ENCODE assay signal across 1 mouse cellular context in genomic region chr15:101418950-101419349, GRCm38 (mm10).
TF ChIP-seq lines count a peak whose summit lies in the region.

No protein-coding gene starts in this region.

TF ChIP-seq in CH12.LX, 34 proteins besides CTCF, POLR2A, EP300 and RAD21 (continued from another document):
- TF ChIP-seq TCF12 (IDR thresholded peaks at IDR 0.05; ENCODE audit: low read depth, low read length) (peak; percentile 73; the same call in 1 of the 2 replicates), MAFK (IDR thresholded peaks at IDR 0.05; ENCODE audit: insufficient replicate concordance, low read length) (no peak), SIN3A (IDR thresholded peaks at IDR 0.05; ENCODE audit: low read length) (peak; percentile 93), HCFC1 (IDR thresholded peaks at IDR 0.05; ENCODE audit: low read depth, low read length) (no peak), MEF2A (IDR thresholded peaks at IDR 0.05; ENCODE audit: borderline replicate concordance, low read depth, low read length) (peak; percentile 54; the same call in 1 of the 2 replicates), GABPA (IDR thresholded peaks at IDR 0.05; ENCODE audit: insufficient replicate concordance, low read depth, low read length) (no peak), ZNF384 (IDR thresholded peaks at IDR 0.05; ENCODE audit: low read depth, low read length) (no peak), JUN (IDR thresholded peaks at IDR 0.05; ENCODE audit: insufficient read depth, low read depth, low read length) (no peak), CHD1 (IDR thresholded peaks at IDR 0.05; ENCODE audit: low read depth, low read length) (no peak), TBP (conservative IDR thresholded peaks at IDR 0.05; ENCODE audit: low read depth, low read length) (peak; percentile 75; the same call in 1 of the 2 replicates), NRF1 (IDR thresholded peaks at IDR 0.05; ENCODE audit: low read depth, low read length) (no peak), BHLHE40 (IDR thresholded peaks at IDR 0.05; ENCODE audit: low read depth, low read length) (peak; percentile 58), ETS1 (conservative IDR thresholded peaks at IDR 0.05; ENCODE audit: low read depth, low read length) (peak; percentile 95), USF1 (IDR thresholded peaks at IDR 0.05; ENCODE audit: low read depth, low read length) (peak; percentile 52), JUND (conservative IDR thresholded peaks at IDR 0.05; ENCODE audit: low read depth, low read length) (0 out of 2 replicates have a peak, but pooled peaks have one; percentile 10), NELFE (IDR thresholded peaks at IDR 0.05; ENCODE audit: low read depth, low read length) (no peak), IRF4 (IDR thresholded peaks at IDR 0.05; ENCODE audit: low read depth, low read length) (peak; percentile 57), MXI1 (IDR thresholded peaks at IDR 0.05; ENCODE audit: low read depth, low read length) (peak; percentile 93), E2F4 (IDR thresholded peaks at IDR 0.05; ENCODE audit: insufficient replicate concordance, low read depth, low read length) (no peak), KAT2A (IDR thresholded peaks at IDR 0.05; ENCODE audit: insufficient replicate concordance, low read length) (no peak), MAZ (IDR thresholded peaks at IDR 0.05; ENCODE audit: low read depth, low read length) (no peak), ZKSCAN1 (IDR thresholded peaks at IDR 0.05; ENCODE audit: borderline replicate concordance, low read depth, low read length) (no peak), MYC (IDR thresholded peaks at IDR 0.05; ENCODE audit: low read depth, low read length) (peak; percentile 44; the same call in 1 of the 2 replicates)
TF ChIP-seq in CH12.LX: peak in this region for 13.
